Mouse (Mus musculus) C2C12 (cell line): ENCODE results near the gene Gse1.

Experiments used
- CTCF ChIP-seq: IDR thresholded peaks from one replicate; pipeline ENCODE4 v1.5.1; 2011; ENCODE audit not compliant: control insufficient read depth, insufficient read depth, insufficient read length
- FOSL1 ChIP-seq: IDR thresholded peaks from one replicate; pipeline ENCODE4 v1.8.0; 2011; ENCODE audit warnings: mild to moderate bottlenecking, low read length; ENCODE audit not compliant: poor library complexity, insufficient read depth, severe bottlenecking
- USF1 ChIP-seq: IDR thresholded peaks from one replicate; pipeline ENCODE4 v1.6.1; 2011; ENCODE audit warnings: low read depth, mild to moderate bottlenecking, control low read depth, moderate library complexity

- TF ChIP-seq USF1 (no peak), CTCF (no peak), FOSL1 (no peak)
Observed at GRCm38 (mm10) chr8:120244553-120244952, 16.3 kb downstream of the Gse1 start.
